Mouse (Mus musculus) lung, postnatal 0 days (tissue): ENCODE measurements around the gene Sox5.

Experiments used
- CTCF ChIP-seq: IDR thresholded peaks from 2 replicates; pipeline ENCODE4 v1.5.1; 2016; ENCODE audit warnings: antibody characterized with exemption, mild to moderate bottlenecking
- EP300 ChIP-seq: IDR thresholded peaks from 2 replicates; pipeline ENCODE4 v1.6.1; 2016; ENCODE audit warnings: antibody characterized with exemption, mild to moderate bottlenecking, control low read depth

DNA sequence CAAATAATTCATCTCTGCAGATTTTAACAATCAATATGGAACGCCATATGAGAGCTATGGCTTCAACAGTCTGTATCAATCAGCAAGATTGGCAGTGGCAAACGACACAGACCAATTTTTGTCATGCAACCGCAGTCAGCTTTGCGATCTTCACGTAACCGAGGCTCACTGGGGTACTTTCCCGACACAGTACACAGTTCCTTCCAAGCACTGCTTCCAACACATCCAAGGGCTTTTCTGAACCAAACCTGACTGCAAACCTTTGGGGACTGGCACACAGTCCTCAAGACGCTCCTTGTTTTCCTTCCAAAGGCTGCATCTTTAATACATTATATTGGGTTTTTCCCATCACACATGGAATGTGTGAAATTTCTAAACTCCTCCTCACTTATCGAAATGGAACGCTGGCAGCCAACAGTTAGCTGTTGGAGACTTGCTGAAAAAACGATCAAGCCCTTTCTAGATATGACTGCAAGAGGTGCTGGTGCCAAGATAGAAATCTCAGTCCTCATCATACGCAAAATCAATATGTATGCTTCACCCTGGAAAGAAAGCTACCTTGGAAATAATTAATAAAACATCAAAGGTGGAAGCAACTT is 474.1 kb downstream of the Sox5 start:
- TF ChIP-seq CTCF (no peak), EP300 (no peak)
